Mouse (Mus musculus): Measurements from ENCODE around the gene Kpna4.

DNA sequence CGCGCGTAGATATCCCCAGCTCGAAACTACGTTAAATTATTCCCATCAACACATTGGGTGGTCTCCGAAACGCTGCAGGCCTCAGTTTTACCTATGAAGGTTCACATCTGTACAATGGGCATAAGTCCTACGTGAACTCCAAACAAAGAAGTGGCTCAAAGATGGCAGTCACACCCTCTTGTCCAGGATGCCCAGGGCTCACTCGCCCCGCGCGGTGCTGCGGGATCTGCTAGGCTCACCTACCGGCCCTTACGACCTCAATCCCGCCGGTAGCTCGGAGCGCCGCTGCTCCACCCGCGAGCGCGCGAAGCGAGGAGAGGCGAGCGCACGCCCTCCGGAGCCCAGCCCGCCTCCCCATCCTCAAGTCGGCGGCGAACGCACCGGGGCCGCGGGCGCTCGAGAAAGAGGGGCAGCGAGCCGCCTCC lies 82.7 kb downstream of the Kpna4 start:
- TF ChIP-seq CTCF (IDR thresholded peaks at IDR 0.05; ENCODE audit: control insufficient read depth, insufficient read depth, insufficient read length), result no peak
- TF ChIP-seq MYOG (IDR thresholded peaks at IDR 0.05; ENCODE audit: control insufficient read depth, extremely low read depth, insufficient read length), result no peak
